Mouse (Mus musculus) cerebellum, adult 2 months (tissue): ENCODE results near the gene Sco1. TPM values are rescaled to one million over a fixed set of nuclear protein-coding genes. Genes with fewer than 3 reads are reported as not detected.

ENCODE experiments used
- DNase-seq, 2 experiments: peaks; one replicate each; pipeline ENCODE4 v3.0.0; 2021
- H3K27ac ChIP-seq: fragments of 200-500 bp; 2 replicates; pipeline ENCODE4 v1.5.1; 2012; ENCODE audit warnings: low read length, control low read depth, inconsistent platforms; ENCODE audit not compliant: insufficient read depth
- H3K27me3 ChIP-seq: fragments of 200-500 bp; 2 replicates; pipeline ENCODE4 v1.6.1; 2012; ENCODE audit warnings: inconsistent platforms, mild to moderate bottlenecking, low read length, moderate library complexity; ENCODE audit not compliant: control insufficient read depth, insufficient read depth
- H3K4me1 ChIP-seq: fragments of 200-500 bp; 2 replicates; pipeline ENCODE4 v1.6.1; 2011; ENCODE audit warnings: low read length; ENCODE audit not compliant: control insufficient read depth, insufficient read depth
- H3K4me3 ChIP-seq: fragments of 200-500 bp; replicated peaks from 2 replicates; pipeline ENCODE3; 2011; ENCODE audit warnings: mild to moderate bottlenecking, low read depth, low read length, control low read depth; ENCODE audit not compliant: insufficient read depth
- CTCF ChIP-seq: fragments of 200-500 bp; IDR thresholded peaks from 2 replicates; pipeline ENCODE4 v1.5.1; 2011; ENCODE audit warnings: low read depth, mild to moderate bottlenecking, control low read depth, low read length, moderate library complexity, borderline replicate concordance; ENCODE audit not compliant: insufficient read depth
- POLR2A ChIP-seq: fragments of 200-500 bp; IDR thresholded peaks from 2 replicates; pipeline ENCODE4 v1.6.1; 2011; ENCODE audit warnings: low read length, control low read depth, borderline replicate concordance; ENCODE audit not compliant: insufficient read depth
- WGBS: fragments of 180-500 bp; shearing (Covaris S2); methylation state at CpG from one replicate; pipeline ENCODE4 v1.1.7; 2018; 5-methylcytosine and 5-hydroxymethylcytosine counted together
- polyA plus RNA-seq: library from polyadenylated mRNA; depleted of rRNA; stranded (reverse); fragments of >200 nt; gene quantifications from 2 replicates; pipeline ENCODE4 v1.2.3, GENCODE M21; 2012

Sco1 gene
- polyA plus RNA-seq, 1 experiment, result 8.6 TPM

DNA sequence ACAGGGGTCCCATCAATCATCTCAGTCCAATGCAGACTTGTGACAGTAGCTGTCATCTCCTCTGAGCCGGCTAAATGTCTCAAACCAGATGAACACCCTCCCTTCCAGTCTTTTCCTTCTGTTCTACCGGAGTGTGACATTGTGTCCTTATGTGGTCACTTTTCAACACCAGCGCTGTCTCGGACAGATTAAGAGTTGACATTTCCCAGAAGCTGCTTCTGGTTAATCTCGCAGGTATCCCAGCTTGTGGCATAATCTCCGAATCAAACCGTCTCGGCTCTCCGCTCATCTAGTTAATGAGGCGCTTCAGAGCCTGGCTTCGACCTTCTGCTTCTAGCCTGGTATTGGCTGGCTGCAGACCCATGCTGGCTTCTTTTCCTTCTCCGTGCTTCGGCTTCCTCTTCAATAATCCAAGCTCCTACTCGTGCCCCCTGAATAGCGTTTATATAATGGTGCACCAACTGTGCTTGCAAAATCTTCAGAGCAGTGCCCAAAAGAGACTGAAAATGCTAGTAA is 20.2 kb downstream of the Sco1 start:
- no peak for DNase-seq
- TF ChIP-seq POLR2A (no peak), CTCF (no peak)
- WGBS, result 12% methylated on average over 15 of the region's 15 CpGs
- no peaks in the 10 kb centered on the region; the same call in 1 of the 2 replicates for H3K4me1 ChIP-seq
- H3K4me3 ChIP-seq, result no peak overlapping the region
- H3K27me3 ChIP-seq, result no peaks in the 10 kb centered on the region
- no peak overlapping the region for H3K27ac ChIP-seq

GRCm38 (mm10) chr11:67075036-67075435 is 22.6 kb downstream of the Sco1 start:
- TF ChIP-seq CTCF (no peak), POLR2A (no peak)
- H3K27ac ChIP-seq, result no peak overlapping the region
- H3K4me3 ChIP-seq, result no peak overlapping the region
- 36% methylated on average over 3 of the region's 3 CpGs for WGBS
- H3K4me1 ChIP-seq, result no peaks in the 10 kb centered on the region; the same call in 1 of the 2 replicates
- DNase-seq, result no peak
- H3K27me3 ChIP-seq, result no peaks in the 10 kb centered on the region

DNA sequence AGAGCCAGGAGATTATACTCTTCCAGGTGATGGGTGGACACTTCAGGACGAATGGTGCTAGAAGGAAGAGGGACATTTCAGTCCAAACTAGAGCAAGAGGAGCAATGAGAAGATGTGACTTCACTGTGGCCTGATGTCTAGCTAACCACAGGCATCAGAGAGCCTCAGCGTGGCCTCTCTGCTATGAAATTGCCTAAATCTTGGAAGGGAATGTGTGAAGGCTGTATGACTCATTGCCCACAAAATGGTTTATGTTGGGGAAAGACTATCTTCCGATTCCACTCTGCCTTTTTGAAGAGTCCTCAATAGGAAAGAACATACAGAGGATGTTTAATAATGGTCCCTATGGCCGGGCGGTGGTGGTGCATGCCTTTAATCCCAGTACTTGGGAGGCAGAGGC is 24.3 kb downstream of the Sco1 start:
- no peak for TF ChIP-seq CTCF
- no peak for TF ChIP-seq POLR2A
- DNase-seq, result no peak
- Histone ChIP-seq H3K27ac (no peak overlapping the region), H3K4me1 (no peaks in the 10 kb centered on the region; the same call in 1 of the 2 replicates), H3K4me3 (no peak overlapping the region), H3K27me3 (no peaks in the 10 kb centered on the region)
- 91% methylated on average over 5 of the region's 5 CpGs for WGBS

GRCm38 (mm10) chr11:67077435-67077834 is 25.0 kb downstream of the Sco1 start:
- H3K27me3 ChIP-seq, result no peaks in the 10 kb centered on the region
- H3K4me3 ChIP-seq, result no peak overlapping the region
- WGBS, result 52% methylated on average over 3 of the region's 3 CpGs
- no peak for DNase-seq
- no peak for TF ChIP-seq POLR2A
- no peak for TF ChIP-seq CTCF
- no peak overlapping the region for H3K27ac ChIP-seq
- no peaks in the 10 kb centered on the region; the same call in 1 of the 2 replicates for H3K4me1 ChIP-seq

GRCm38 (mm10) chr11:67078000-67078399 is 25.5 kb downstream of the Sco1 start, which contains the start of gene Myh3:
TSS of gene Myh3 (plus strand) at chr11:67078300.
- H3K4me3 ChIP-seq, result no peak within 1 kb of the TSS
- TF ChIP-seq CTCF, result no peak
- no peak for TF ChIP-seq POLR2A
- H3K4me1 ChIP-seq, result no peaks in the 10 kb centered on the region; the same call in 1 of the 2 replicates
- no peaks in the 10 kb centered on the region for H3K27me3 ChIP-seq
- no peak for DNase-seq
- H3K27ac ChIP-seq, result no peak within 1 kb of the TSS
- 93% methylated on average over 5 of the region's 5 CpGs for WGBS

DNA sequence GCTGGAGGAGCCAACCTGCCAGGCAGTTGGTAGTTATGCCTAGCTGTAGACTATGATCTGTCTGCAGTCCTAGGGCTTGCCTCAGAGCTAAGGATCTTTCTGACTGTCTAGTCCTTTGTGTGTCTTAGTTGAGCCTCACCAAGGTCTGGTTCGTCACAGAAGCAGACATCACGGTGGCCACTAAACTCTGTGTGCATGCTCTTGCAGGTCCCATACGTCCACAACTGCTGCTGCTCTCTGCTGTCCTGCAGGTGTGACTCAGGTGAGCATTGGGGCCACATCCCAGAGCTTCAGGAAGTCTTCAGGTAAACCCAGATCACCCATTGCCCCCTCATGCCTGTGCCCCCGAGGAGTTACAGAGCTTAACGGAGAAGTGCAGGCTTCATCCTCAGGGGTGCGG is 26.4 kb downstream of the Sco1 start:
- WGBS, result 96% methylated on average over 6 of the region's 6 CpGs
- no peak overlapping the region for H3K4me3 ChIP-seq
- H3K27ac ChIP-seq, result no peak overlapping the region
- H3K27me3 ChIP-seq, result no peaks in the 10 kb centered on the region
- TF ChIP-seq POLR2A (no peak), CTCF (no peak)
- no peaks in the 10 kb centered on the region; the same call in 1 of the 2 replicates for H3K4me1 ChIP-seq
- no peak for DNase-seq

GRCm38 (mm10) chr11:67079740-67080139 is 27.3 kb downstream of the Sco1 start:
- H3K27me3 ChIP-seq, result no peaks in the 10 kb centered on the region
- 48% methylated on average over 11 of the region's 11 CpGs for WGBS
- no peak for DNase-seq
- TF ChIP-seq CTCF, result no peak
- TF ChIP-seq POLR2A, result no peak
- H3K4me1 ChIP-seq, result no peaks in the 10 kb centered on the region; the same call in 1 of the 2 replicates
- no peak overlapping the region for H3K27ac ChIP-seq
- H3K4me3 ChIP-seq, result no peak overlapping the region

DNA sequence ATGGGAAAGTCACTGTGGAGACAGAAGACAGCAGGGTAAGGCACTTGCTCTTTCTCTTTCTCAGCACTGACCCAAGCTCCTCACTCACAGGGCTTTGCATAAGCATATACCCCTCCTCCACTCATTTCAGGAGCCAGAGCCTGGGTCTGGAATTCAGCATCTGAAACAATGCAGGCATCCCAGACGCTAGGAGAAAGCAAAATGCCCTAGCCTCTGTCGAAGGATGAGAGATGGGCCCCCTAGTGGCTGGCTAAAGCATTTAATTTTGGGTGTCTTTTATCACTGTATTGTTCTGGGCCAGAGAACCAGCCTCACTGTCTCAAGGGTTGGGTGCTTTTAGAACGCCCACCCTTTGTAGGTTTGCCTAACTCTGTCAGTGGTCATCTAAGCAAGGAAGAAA is 27.7 kb downstream of the Sco1 start:
- no peak overlapping the region for H3K4me3 ChIP-seq
- WGBS, result 7% methylated on average over 3 of the region's 3 CpGs
- H3K27ac ChIP-seq, result no peak overlapping the region
- no peaks in the 10 kb centered on the region; the same call in 1 of the 2 replicates for H3K4me1 ChIP-seq
- DNase-seq, result peak; percentile 59 to 60
- TF ChIP-seq POLR2A, result no peak
- TF ChIP-seq CTCF, result peak; percentile 67
- no peaks in the 10 kb centered on the region; the same call in 1 of the 2 replicates for H3K27me3 ChIP-seq
